Mouse (Mus musculus) brain, embryonic 14.5 days (tissue): ENCODE data around the gene Fut8.

Experiments used
- CTCF ChIP-seq: fragments of 200-500 bp; IDR thresholded peaks from 2 replicates; pipeline ENCODE4 v1.5.1; 2012; ENCODE audit warnings: inconsistent platforms, mild to moderate bottlenecking, moderate library complexity, borderline replicate concordance; ENCODE audit not compliant: insufficient read depth, insufficient read length; ENCODE audit errors: extremely low read depth
- POLR2A ChIP-seq: fragments of 200-500 bp; IDR thresholded peaks from 2 replicates; pipeline ENCODE4 v1.6.1; 2012; ENCODE audit warnings: mild to moderate bottlenecking, inconsistent platforms, borderline replicate concordance; ENCODE audit not compliant: poor library complexity, insufficient read depth, insufficient read length, severe bottlenecking; ENCODE audit errors: extremely low read depth

DNA sequence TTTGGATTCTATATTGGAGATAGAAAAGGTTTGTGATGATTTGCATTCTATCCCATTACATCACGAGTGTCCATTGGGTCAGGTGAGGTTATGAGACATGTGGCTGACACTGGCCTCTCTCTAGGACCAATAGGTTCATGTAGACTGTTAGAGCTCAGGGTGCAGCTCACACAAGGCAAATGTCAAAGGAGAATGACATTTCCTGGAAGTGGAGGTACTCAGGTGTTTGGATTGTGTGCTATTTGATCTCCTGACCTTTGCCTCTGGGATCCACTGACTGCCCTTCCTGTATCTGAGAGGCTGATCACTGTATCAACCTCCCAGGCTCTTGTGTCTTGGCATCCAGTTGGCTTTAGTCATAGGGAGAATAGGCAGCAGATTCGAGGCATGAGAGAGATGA, 260.2 kb downstream of the Fut8 start:
- TF ChIP-seq POLR2A (no peak), CTCF (no peak)
